Mouse (Mus musculus): Measurements from ENCODE around the gene Qsox2. TPM values are rescaled to one million over a fixed set of nuclear protein-coding genes. Genes with fewer than 3 reads are reported as not detected.
A peak's percentile ranks its signal among the peaks of the same experiment; 100 is the strongest.

The Qsox2 gene
- polyA plus RNA-seq, 1 experiment = 18.3 TPM

- no peak overlapping the region for H3K27ac ChIP-seq (ENCODE audit: control insufficient read depth, insufficient read depth, low read length)
- H3K36me3 ChIP-seq (ENCODE audit: control insufficient read depth, insufficient read depth, low read length) = no peaks in the 10 kb centered on the region
- peaks cover 24% of the 10 kb centered on the region for H3K27me3 ChIP-seq (ENCODE audit: control insufficient read depth, insufficient read depth, low read length)
- no peaks in the 10 kb centered on the region for H3K4me1 ChIP-seq (replicated peaks; ENCODE audit: control insufficient read depth, insufficient read depth, low read length)
- H3K4me3 ChIP-seq (ENCODE audit: control insufficient read depth, insufficient read depth, low read length) = no peak overlapping the region
- DNase-seq = no peak
- 5% methylated on average over 10 of the region's 10 CpGs for WGBS
- no peak for TF ChIP-seq CTCF (IDR thresholded peaks at IDR 0.05; ENCODE audit: borderline replicate concordance, control insufficient read depth, extremely low read depth, insufficient read depth, low read length, poor library complexity)
- no peak for TF ChIP-seq POLR2A (IDR thresholded peaks at IDR 0.05; ENCODE audit: control insufficient read depth, extremely low read depth, insufficient read depth, low read length, poor library complexity)
These were observed 38.8 kb downstream of the Qsox2 start for GRCm38 (mm10) chr2:26198488-26198887.

GRCm38 (mm10) chr2:26194552-26195339 lies 42.6 kb downstream of the Qsox2 start:
- no peaks in the 10 kb centered on the region for H3K4me1 ChIP-seq (replicated peaks; ENCODE audit: control insufficient read depth, insufficient read depth, low read length)
- H3K4me3 ChIP-seq (ENCODE audit: control insufficient read depth, insufficient read depth, low read length) = no peak overlapping the region
- no peak for DNase-seq
- 62% methylated on average over 7 of the region's 7 CpGs for WGBS
- H3K27me3 ChIP-seq (ENCODE audit: control insufficient read depth, insufficient read depth, low read length) = peaks cover 17% of the 10 kb centered on the region
- no peaks in the 10 kb centered on the region for H3K36me3 ChIP-seq (ENCODE audit: control insufficient read depth, insufficient read depth, low read length)
- H3K27ac ChIP-seq (ENCODE audit: control insufficient read depth, insufficient read depth, low read length) = no peak overlapping the region
- TF ChIP-seq POLR2A (IDR thresholded peaks at IDR 0.05; ENCODE audit: control insufficient read depth, extremely low read depth, insufficient read depth, low read length, poor library complexity) = no peak

GRCm38 (mm10) chr2:26188517-26188916 lies 48.8 kb downstream of the Qsox2 start:
- no peaks in the 10 kb centered on the region for H3K27me3 ChIP-seq (ENCODE audit: control insufficient read depth, insufficient read depth, low read length)
- H3K4me1 ChIP-seq (replicated peaks; ENCODE audit: control insufficient read depth, insufficient read depth, low read length) = no peaks in the 10 kb centered on the region; the same call in 1 of the 2 replicates
- H3K27ac ChIP-seq (ENCODE audit: control insufficient read depth, insufficient read depth, low read length) = no peak overlapping the region
- DNase-seq = no peak
- 31% methylated on average over 5 of the region's 5 CpGs for WGBS
- no peaks in the 10 kb centered on the region for H3K36me3 ChIP-seq (ENCODE audit: control insufficient read depth, insufficient read depth, low read length)
- TF ChIP-seq POLR2A (IDR thresholded peaks at IDR 0.05; ENCODE audit: control insufficient read depth, extremely low read depth, insufficient read depth, low read length, poor library complexity) = no peak
- no peak for TF ChIP-seq CTCF (IDR thresholded peaks at IDR 0.05; ENCODE audit: borderline replicate concordance, control insufficient read depth, extremely low read depth, insufficient read depth, low read length, poor library complexity)
- H3K4me3 ChIP-seq (ENCODE audit: control insufficient read depth, insufficient read depth, low read length) = no peak overlapping the region

GRCm38 (mm10) chr2:26184352-26184751 lies 53.0 kb downstream of the Qsox2 start:
- no peaks in the 10 kb centered on the region for H3K36me3 ChIP-seq (ENCODE audit: control insufficient read depth, insufficient read depth, low read length)
- 67% methylated on average over 3 of the region's 3 CpGs for WGBS

GRCm38 (mm10) chr2:26182646-26183045 lies 54.7 kb downstream of the Qsox2 start:
- H3K36me3 ChIP-seq (ENCODE audit: control insufficient read depth, insufficient read depth, low read length) = no peaks in the 10 kb centered on the region
- H3K4me3 ChIP-seq (ENCODE audit: control insufficient read depth, insufficient read depth, low read length) = no peak overlapping the region
- H3K27me3 ChIP-seq (ENCODE audit: control insufficient read depth, insufficient read depth, low read length) = no peaks in the 10 kb centered on the region
- H3K27ac ChIP-seq (ENCODE audit: control insufficient read depth, insufficient read depth, low read length) = no peak overlapping the region
- WGBS = 29% methylated on average over 6 of the region's 6 CpGs
- DNase-seq = peak; percentile 76
- TF ChIP-seq CTCF (IDR thresholded peaks at IDR 0.05; ENCODE audit: borderline replicate concordance, control insufficient read depth, extremely low read depth, insufficient read depth, low read length, poor library complexity) (peak; percentile 49; the same call in 1 of the 2 replicates), POLR2A (IDR thresholded peaks at IDR 0.05; ENCODE audit: control insufficient read depth, extremely low read depth, insufficient read depth, low read length, poor library complexity) (no peak)
- no peaks in the 10 kb centered on the region for H3K4me1 ChIP-seq (replicated peaks; ENCODE audit: control insufficient read depth, insufficient read depth, low read length)

More at GRCm38 (mm10) chr2:26184352-26184751, 53.0 kb downstream of the Qsox2 start:
- no peak for DNase-seq
- TF ChIP-seq CTCF (IDR thresholded peaks at IDR 0.05; ENCODE audit: borderline replicate concordance, control insufficient read depth, extremely low read depth, insufficient read depth, low read length, poor library complexity) (no peak), POLR2A (IDR thresholded peaks at IDR 0.05; ENCODE audit: control insufficient read depth, extremely low read depth, insufficient read depth, low read length, poor library complexity) (no peak)
- H3K27ac ChIP-seq (ENCODE audit: control insufficient read depth, insufficient read depth, low read length) = no peak overlapping the region
- no peak overlapping the region for H3K4me3 ChIP-seq (ENCODE audit: control insufficient read depth, insufficient read depth, low read length)
- no peaks in the 10 kb centered on the region for H3K27me3 ChIP-seq (ENCODE audit: control insufficient read depth, insufficient read depth, low read length)
- no peaks in the 10 kb centered on the region; the same call in 1 of the 2 replicates for H3K4me1 ChIP-seq (replicated peaks; ENCODE audit: control insufficient read depth, insufficient read depth, low read length)

- no peaks in the 10 kb centered on the region for H3K27me3 ChIP-seq (ENCODE audit: control insufficient read depth, insufficient read depth, low read length)
- 76% methylated on average over 2 of the region's 2 CpGs for WGBS
These were observed 60.1 kb downstream of the Qsox2 start for GRCm38 (mm10) chr2:26177189-26177588.

More at GRCm38 (mm10) chr2:26177189-26177588, 60.1 kb downstream of the Qsox2 start:
- DNase-seq = no peak
- Histone ChIP-seq H3K36me3 (ENCODE audit: control insufficient read depth, insufficient read depth, low read length) (no peaks in the 10 kb centered on the region), H3K4me3 (ENCODE audit: control insufficient read depth, insufficient read depth, low read length) (no peak overlapping the region), H3K4me1 (replicated peaks; ENCODE audit: control insufficient read depth, insufficient read depth, low read length) (no peaks in the 10 kb centered on the region), H3K27ac (ENCODE audit: control insufficient read depth, insufficient read depth, low read length) (no peak overlapping the region)
- TF ChIP-seq CTCF (IDR thresholded peaks at IDR 0.05; ENCODE audit: borderline replicate concordance, control insufficient read depth, extremely low read depth, insufficient read depth, low read length, poor library complexity) (no peak), POLR2A (IDR thresholded peaks at IDR 0.05; ENCODE audit: control insufficient read depth, extremely low read depth, insufficient read depth, low read length, poor library complexity) (no peak)
